Mouse (Mus musculus) megakaryocyte, adult 5-6 weeks (primary cell): ENCODE results near the gene Serp2. TPM values are rescaled to one million over a fixed set of nuclear protein-coding genes. Genes with fewer than 3 reads are reported as not detected.
"Not testable (repeated sequence)": the region's sequence is repeated elsewhere in the genome, so short reads cannot be mapped to it uniquely, and the experiment has no call there.

Experiments used
- ATAC-seq: 2 replicates; pipeline ENCODE4 v1.8.0; 2016; ENCODE audit warnings: mild to moderate bottlenecking, inconsistent platforms; ENCODE audit not compliant: poor library complexity, severe bottlenecking
- total RNA-seq, 2 experiments: library from RNA; stranded (forward) in 1 of 2; stranded (reverse) in 1 of 2; fragments of 153-499, 151-499 nt in 1 of 2; fragments of 221-1000, 200-1000 nt in 1 of 2; gene quantifications; 2 replicates each; pipeline versions ENCODE4 v1.2.3 to v1.2.4; 2015 to 2017

Serp2 gene
- total RNA-seq, 2 experiments from 2014 or later = not detected

- no peak for ATAC-seq
Observed at GRCm38 (mm10) chr14:76570292-76570691, 13.6 kb upstream of the Serp2 start.

GRCm38 (mm10) chr14:76569271-76569961, 12.7 kb upstream of the Serp2 start:
- ATAC-seq = peak; percentile 54

GRCm38 (mm10) chr14:76568548-76568947, 11.9 kb upstream of the Serp2 start:
- ATAC-seq = no peak

DNA sequence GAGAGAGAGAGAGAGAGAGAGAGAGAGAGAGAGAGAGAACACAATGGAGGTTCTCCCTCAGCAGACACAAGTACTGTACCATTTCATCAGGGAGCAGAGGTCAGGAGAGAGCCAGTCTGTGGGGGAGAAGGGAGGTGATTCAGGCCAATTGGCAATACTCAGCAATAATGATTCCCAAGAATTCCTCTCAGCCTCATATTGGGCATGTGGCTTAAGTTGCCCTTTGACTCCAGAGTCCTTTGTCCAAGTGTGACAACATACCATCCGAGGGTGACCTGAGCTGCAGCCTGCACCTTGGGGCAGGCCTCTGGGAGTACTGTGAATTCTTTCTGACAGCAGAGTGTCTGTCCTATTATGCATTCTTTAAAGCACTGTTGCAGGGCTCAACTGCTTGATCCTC, 10.6 kb upstream of the Serp2 start:
- no peak for ATAC-seq

DNA sequence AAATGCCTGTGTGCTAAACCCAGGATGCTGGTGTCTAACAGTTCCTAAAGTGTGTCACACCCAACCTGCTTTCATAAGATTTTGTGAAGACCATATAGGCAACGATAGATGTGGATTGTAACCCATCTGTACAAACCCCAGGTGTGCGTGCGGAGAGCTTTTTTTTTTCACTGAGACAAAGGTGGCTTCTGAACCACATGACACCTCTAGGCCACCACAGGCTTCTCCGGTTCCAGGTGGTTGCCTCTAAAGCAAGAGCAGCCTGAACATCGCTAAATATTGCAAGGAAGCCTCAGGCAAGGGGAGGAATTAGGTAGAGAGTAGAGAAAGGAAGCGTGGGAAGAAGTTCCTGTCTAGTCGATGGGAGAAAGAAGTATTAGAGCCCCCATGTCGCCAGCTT, 10.0 kb upstream of the Serp2 start:
- ATAC-seq = no peak

DNA sequence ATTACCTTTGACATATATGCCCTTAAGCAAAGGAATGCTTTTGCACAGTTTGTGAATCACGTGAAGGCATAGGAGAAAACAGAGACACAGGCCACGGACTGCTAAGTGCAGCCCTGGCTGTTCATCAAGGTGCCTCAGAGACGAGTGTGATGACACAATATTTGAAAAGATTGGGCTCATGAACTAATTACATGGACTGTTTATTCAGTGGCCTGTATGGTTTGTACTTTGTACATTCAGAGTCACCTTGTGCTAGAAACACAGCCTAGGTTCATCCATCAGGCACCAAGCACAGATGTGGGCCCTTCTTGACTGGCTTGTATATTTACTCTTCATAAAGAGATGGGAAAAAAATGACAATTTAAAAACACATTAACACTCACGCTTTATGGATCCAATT, 9.5 kb upstream of the Serp2 start:
- no peak for ATAC-seq

DNA sequence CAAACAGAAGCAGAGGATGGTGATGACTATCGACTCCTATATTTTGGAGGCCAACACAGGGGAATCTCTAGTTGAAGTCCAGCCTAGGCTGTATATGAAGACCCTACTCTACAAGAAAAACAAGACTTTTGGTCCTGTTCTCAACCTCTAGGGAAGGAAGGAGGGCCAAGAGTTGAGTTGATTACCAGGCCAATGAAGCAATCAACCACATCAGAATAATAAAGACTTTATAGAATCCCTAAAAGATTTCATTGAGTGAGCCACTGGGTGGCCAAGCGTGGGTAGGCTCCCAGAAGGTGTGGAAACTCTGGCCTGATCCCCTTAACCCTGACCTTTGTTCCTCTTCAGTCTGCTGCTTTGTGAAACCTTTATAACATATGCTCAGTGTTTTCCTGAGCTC, 2.5 kb upstream of the Serp2 start:
- ATAC-seq = no peak

- ATAC-seq = not testable (repeated sequence)
Observed at GRCm38 (mm10) chr14:76558171-76558570, 1.5 kb upstream of the Serp2 start.

DNA sequence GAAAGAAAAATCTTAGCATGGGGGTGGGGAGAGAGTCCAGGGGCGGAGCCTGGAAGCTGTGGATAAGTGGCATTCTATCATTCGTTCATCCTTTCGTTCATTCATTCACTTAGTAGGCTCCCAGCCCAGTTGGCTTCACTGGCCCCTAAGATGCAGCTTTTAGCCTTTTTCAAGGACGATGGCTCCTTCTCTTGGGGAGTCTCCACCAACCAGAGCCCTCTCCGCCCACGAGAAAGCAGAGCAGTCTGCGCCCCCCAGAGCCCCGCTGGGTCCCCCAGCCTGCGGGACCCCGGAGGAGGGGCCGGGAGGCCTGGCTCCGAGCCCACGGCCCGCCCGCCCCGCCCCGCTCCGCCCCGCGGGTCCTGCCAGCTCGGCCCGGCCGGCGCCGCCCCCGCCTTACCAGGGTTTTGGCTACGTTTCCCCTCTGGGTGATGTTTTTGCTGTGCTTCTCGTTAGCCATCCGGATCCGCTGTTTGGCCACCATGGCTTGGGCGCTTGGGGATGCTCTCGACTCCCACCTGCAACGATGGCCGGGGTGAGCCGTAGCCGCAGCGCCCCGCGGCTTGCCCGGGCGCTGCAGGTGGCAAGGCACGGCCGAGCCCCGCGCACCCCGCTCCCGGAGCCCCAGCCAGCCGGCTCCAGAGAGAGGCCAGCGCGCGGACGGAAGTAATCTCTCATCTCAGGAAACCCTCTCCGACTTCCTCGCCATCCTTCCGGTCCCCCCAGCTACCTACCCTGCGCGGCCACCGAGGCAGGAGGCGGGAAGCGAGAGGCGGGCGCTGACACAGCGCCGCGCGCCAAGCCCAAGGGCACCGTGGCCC, 448 bp downstream of the Serp2 start:
- peak; percentile 19 for ATAC-seq

- no peak for ATAC-seq
Observed at GRCm38 (mm10) chr14:76555263-76556030, 1.2 kb downstream of the Serp2 start.

- ATAC-seq = peak; percentile 63
Observed at GRCm38 (mm10) chr14:76544136-76544535, 12.6 kb downstream of the Serp2 start.

GRCm38 (mm10) chr14:76541341-76541740, 15.3 kb downstream of the Serp2 start:
- ATAC-seq = no peak

DNA sequence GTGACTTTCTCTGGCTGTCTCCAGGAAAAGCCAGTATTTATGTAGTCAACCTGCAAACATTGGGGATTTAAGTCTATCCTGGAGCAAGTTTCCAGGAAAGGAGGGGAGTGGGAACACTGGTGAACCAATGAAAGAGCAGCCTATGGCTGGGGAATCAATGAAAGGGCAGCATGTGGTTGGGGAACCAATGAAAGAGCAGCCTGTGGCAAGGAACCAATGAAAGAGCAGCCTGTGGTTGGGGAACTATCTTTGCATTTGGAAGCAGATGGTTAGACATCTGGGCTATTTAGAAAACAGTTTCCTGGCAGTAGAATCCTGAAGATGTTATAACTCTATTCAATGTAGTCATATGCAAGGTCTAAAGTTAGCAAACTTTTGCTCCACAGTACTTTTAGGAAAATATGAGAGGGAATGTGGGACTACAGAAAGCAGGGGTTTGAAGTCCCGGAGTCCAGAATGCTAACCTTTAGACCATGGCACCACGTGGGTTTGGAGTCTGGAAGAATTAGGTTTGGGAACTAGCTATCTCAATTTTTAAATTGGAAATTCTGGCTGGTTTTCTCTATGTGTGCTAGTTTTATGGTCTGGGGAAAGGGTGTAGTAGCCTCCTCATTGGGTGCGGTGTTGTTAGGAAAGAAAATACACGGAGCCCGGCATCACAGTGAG, 16.6 kb downstream of the Serp2 start:
- no peak for ATAC-seq

DNA sequence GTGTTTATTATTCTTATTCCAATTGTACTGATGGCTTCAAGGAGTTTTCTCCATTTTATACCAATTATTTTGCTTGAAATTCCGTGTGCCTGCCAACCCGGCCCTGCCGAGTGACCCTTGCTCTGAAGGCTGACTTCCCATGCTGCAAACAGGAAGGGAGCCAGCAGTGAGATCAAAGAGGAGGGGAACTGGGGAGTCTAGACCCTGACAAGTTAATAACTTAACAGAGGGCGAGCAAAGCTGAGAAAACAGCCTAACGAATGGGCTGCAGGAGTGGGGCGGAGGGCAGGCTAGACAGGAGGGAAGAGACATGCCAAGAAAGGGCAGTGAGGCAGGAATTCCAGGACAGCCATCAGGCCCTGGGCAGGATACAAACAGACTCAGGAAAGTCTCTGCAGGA, 19.8 kb downstream of the Serp2 start:
- ATAC-seq = no peak

DNA sequence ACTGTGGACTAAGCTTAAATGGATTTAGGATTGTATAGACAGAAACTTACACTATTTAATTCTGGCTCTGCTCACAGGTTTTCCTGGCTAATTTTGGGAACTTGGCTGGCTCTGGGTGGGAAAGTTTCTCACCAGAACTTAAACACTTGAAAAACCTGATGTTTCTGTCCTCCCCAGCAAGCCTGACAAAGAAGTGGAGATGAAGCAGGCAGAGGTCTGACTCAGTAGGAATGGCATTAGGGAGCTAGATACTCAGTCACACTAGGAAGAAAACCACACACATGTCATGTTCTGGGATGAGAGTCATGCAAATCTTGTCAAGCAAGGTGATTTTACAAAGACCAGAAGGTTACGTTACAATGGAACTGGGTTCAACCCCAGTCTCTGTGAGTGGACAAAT, 21.6 kb downstream of the Serp2 start:
- ATAC-seq = no peak

DNA sequence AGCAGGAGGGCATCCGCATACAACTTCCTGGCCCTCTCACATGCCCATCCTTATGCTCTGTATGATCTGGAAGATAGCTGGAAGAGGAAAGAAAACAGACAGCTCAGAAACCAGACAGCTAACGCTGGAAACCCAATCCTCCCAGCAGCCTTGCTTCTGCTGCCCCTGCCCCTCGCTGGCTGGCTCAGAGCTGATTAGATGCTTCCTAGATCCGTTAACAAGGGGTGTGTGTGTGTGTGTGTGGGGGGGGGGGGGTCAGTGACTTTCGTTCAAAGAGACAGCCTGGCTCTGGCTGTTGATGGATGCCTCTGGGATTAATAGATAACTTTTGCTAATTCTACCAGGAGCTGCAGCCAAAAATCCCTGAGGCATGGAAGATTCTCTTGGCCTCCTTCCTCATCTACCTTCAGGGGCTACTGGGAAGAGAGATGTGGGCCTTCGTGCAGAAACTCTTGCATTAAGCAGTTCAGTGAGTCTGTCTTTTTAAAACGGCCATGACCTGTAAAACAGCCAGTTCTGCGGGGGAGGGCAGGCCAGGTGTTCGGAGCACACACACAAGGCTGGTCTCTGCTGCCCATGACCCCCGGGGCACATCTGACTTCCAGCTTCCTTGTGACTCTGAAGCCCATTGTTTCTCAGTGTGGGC, 23.4 kb downstream of the Serp2 start:
- peak; percentile 26; the same call in 1 of the 2 replicates for ATAC-seq

GRCm38 (mm10) chr14:76532257-76533169, 24.2 kb downstream of the Serp2 start:
- ATAC-seq = peak; percentile 56

- ATAC-seq = no peak
Observed at GRCm38 (mm10) chr14:76531027-76531660, 25.5 kb downstream of the Serp2 start.

DNA sequence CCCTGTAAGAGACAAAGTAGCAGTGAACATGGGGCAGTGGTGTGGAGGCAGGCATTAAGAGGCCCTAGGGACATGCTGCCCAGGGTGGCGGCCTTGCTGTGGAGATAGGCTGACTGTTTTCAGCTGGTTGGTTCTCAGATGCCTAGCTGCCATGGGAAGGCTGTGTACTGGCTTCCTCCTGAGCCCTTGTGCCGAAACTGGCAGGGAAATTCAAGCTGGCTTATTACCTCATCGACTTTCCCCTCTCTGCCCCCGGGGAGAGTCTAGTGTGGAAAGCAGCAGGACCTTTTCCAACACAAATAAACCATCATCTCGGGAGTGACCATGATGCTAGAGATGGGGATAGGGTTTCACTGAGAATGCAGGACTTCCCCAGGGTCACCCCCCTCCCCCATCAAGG, 28.0 kb downstream of the Serp2 start:
- no peak for ATAC-seq
